Mouse (Mus musculus): ENCODE data around the gene Gm20890. TPM values are rescaled to one million over a fixed set of nuclear protein-coding genes. Genes with fewer than 3 reads are reported as not detected.

Gene Gm20890
- polyA plus RNA-seq (2012; rRNA removed), result not detected in 2 replicates

GRCm38 (mm10) chrY:26776699-26777098 is at the start of gene Gm20890:
Gene Gm20890 (minus strand): TSS chrY:26776799.

